Mouse (Mus musculus) cortical plate, adult 2 months (tissue): Measurements from ENCODE around the gene Rps6kc1. TPM values are rescaled to one million over a fixed set of nuclear protein-coding genes. Genes with fewer than 3 reads are reported as not detected.
"Not testable (repeated sequence)": the region's sequence is repeated elsewhere in the genome, so short reads cannot be mapped to it uniquely, and the experiment has no call there.

Experiments
- H3K27ac ChIP-seq: fragments of 200-500 bp; 2 replicates; pipeline ENCODE4 v1.5.1; 2012; ENCODE audit warnings: low read length, control low read depth, inconsistent platforms; ENCODE audit not compliant: insufficient read depth
- H3K4me1 ChIP-seq: fragments of 200-500 bp; 2 replicates; pipeline ENCODE4 v1.6.1; 2011; ENCODE audit warnings: low read length; ENCODE audit not compliant: control insufficient read depth, insufficient read depth
- H3K4me3 ChIP-seq: fragments of 200-500 bp; 2 replicates; pipeline ENCODE4 v1.5.1; 2011; ENCODE audit warnings: mild to moderate bottlenecking, low read length, control low read depth; ENCODE audit not compliant: insufficient read depth
- CTCF ChIP-seq: fragments of 200-500 bp; IDR thresholded peaks from 2 replicates; pipeline ENCODE4 v1.5.1; 2011; ENCODE audit warnings: mild to moderate bottlenecking, control low read depth, low read length; ENCODE audit not compliant: insufficient read depth; ENCODE audit errors: extremely low read depth
- POLR2A ChIP-seq: fragments of 200-500 bp; IDR thresholded peaks from 2 replicates; pipeline ENCODE4 v1.6.1; 2011; ENCODE audit warnings: mild to moderate bottlenecking, low read length, control low read depth; ENCODE audit not compliant: insufficient read depth; ENCODE audit errors: extremely low read depth
- polyA plus RNA-seq: library from polyadenylated mRNA; depleted of rRNA; stranded (reverse); fragments of >200 nt; gene quantifications from 2 replicates; pipeline ENCODE4 v1.2.3, GENCODE M21; 2012

Rps6kc1 gene
- polyA plus RNA-seq, 1 experiment = 30.7 TPM

DNA sequence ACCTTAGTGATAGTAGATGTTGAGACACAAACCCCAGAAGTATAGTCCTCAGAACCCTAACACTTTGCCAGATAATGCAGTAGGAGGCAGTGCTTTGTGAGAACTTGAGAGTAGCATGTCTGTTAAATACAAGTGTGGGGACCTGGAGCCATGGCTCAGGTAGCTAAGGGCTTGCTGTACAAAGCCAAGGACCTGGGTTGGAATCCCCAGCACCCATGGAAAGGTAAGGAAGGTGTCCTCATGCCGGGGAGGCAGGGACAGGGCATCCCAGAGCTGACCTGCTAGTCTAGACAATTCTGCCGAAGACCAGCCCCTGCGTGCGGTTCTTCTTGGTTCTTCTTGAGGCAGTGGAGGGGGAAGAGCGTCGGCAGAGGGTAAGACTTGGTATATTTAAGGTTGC is 18.6 kb upstream of the Rps6kc1 start:
- no peak overlapping the region for H3K27ac ChIP-seq
- no peak overlapping the region for H3K4me3 ChIP-seq
- H3K4me1 ChIP-seq = peaks cover 4% of the 10 kb centered on the region; the same call in 1 of the 2 replicates
- TF ChIP-seq POLR2A = no peak
- TF ChIP-seq CTCF = no peak

DNA sequence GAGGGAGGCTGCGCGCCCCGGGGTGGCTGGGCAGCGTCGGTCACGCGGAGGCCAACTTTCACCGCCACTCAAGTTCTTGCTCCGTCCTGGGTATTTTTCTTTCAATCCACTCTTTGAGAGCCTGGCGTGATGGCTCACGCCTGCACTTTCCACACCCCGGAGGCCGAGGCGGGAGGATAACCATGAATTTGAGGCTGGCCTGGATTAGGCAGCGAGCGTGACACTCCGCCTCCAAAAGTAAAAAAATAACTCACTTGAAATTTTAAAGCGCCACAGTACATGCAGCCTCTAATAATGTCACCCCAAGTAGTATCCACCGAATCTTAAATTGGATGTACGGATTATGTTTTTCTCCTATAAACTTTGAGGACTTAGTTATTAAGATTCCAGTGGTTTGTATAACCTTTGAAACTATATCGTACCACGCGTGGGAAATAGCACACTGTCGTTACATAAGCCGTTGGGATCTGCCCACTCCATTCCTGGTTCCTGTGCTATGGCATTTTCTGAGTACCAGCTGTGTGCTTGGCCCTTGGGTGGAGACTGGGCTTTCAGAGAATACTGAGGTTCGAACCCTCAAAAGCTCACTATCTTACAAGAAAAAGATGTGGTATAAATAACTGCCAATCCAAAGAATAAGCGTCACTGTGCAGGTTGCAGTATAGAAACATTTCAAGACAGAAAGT is 17.6 kb upstream of the Rps6kc1 start:
- H3K27ac ChIP-seq = peak overlapping the region; percentile 93

DNA sequence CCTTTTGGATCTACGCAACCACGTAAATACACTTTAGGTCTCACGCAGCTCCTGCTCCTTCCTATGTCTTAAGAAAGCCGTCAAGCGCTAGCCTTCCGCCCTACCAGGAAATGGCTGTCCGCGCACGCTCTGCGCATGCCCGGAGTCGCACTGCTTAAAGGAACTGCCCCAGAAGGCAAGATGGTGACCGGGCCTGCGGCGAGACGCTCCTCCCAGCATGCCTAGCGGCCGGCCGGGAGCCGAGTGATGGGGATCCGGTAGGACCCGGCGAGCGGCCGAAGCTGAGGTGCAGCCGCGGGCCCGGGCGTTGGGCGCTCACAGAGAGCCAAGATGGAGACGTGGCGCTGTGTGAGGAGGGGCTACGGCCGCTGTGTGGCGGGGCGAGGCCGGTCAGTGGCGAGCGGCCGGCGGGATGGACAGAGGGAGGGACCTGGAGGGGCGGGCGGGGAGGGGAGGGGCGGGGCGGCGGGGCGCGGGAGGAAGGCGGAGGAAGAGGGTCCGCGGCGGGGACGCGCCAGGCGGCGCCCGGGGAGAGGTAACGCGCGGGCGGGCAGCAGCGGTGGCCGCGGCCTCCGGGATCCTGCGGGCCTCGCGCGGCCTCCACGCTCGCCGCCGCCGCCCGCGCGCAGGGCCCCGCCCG is 16.9 kb upstream of the Rps6kc1 start:
- TF ChIP-seq CTCF (no peak), POLR2A (peak; percentile 90)
- peak overlapping the region; percentile 96 for H3K27ac ChIP-seq
- peak overlapping the region; percentile 96 for H3K4me3 ChIP-seq
- peaks cover 4% of the 10 kb centered on the region; the same call in 1 of the 2 replicates for H3K4me1 ChIP-seq

More for the DNA sequence above, 17.6 kb upstream of the Rps6kc1 start:
- Histone ChIP-seq H3K4me1 (peaks cover 4% of the 10 kb centered on the region; the same call in 1 of the 2 replicates), H3K4me3 (peak overlapping the region; percentile 96)
- 0 out of 2 replicates have a peak, but pooled peaks have one; percentile 33 for TF ChIP-seq POLR2A
- no peak for TF ChIP-seq CTCF

DNA sequence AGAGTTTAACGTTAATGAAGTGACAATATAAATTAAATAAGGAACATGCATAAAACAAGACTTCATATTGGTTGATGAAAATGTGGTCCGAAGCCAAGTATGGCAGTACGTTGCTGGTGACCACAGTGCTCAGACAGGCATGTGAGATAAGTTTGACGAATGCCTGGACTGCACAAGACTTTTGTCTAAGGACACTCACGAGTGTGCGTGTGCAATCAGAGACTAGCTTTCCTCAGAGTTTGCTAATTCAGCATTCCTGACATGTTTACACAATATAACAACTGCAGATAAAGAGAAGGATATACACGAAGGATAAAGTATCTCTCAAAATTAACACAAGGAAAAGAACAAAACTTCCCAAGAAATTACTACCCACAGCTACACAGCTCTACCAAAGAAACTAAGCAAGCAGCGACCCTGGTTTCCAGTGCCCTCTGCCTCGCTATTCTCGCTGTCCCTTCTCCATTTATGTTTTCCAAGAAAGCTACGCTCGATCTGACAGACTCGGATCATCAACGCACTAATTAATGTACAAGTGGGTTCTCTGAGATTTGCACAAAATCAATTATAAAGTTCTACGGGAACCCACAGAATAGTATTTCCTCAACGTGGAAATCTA is 16.3 kb upstream of the Rps6kc1 start:
- H3K27ac ChIP-seq = no peak overlapping the region
- peak overlapping the region; percentile 96 for H3K4me3 ChIP-seq
- TF ChIP-seq CTCF = no peak
- no peak for TF ChIP-seq POLR2A
- peaks cover 4% of the 10 kb centered on the region; the same call in 1 of the 2 replicates for H3K4me1 ChIP-seq

GRCm38 (mm10) chr1:190927311-190927710 is 15.7 kb upstream of the Rps6kc1 start:
- no peak for TF ChIP-seq POLR2A
- TF ChIP-seq CTCF = no peak
- Histone ChIP-seq H3K27ac (no peak overlapping the region), H3K4me3 (peak overlapping the region; percentile 96; the same call in 1 of the 2 replicates), H3K4me1 (peaks cover 4% of the 10 kb centered on the region; the same call in 1 of the 2 replicates)

GRCm38 (mm10) chr1:190924812-190925211 is 13.2 kb upstream of the Rps6kc1 start, which contains the start of gene Angel2:
TSS of gene Angel2 (plus strand) at chr1:190925112.
- not testable (repeated sequence) for H3K4me1 ChIP-seq, H3K27ac ChIP-seq, H3K4me3 ChIP-seq

- Histone ChIP-seq H3K4me3 (no peak overlapping the region), H3K4me1 (peaks cover 3% of the 10 kb centered on the region), H3K27ac (no peak overlapping the region)
- TF ChIP-seq POLR2A (no peak), CTCF (no peak)
Measured at GRCm38 (mm10) chr1:190919725-190920469, 8.3 kb upstream of the Rps6kc1 start.

- H3K27ac ChIP-seq = peak overlapping the region; percentile 83
- no peak overlapping the region for H3K4me3 ChIP-seq
- H3K4me1 ChIP-seq = peaks cover 3% of the 10 kb centered on the region
- no peak for TF ChIP-seq POLR2A
- no peak for TF ChIP-seq CTCF
Measured at GRCm38 (mm10) chr1:190918938-190919337, 7.4 kb upstream of the Rps6kc1 start.

- H3K4me3 ChIP-seq = no peak overlapping the region
- TF ChIP-seq CTCF (no peak), POLR2A (no peak)
- H3K4me1 ChIP-seq = peaks cover 4% of the 10 kb centered on the region; the same call in 1 of the 2 replicates
- H3K27ac ChIP-seq = no peak overlapping the region
Measured at GRCm38 (mm10) chr1:190912623-190913022, 1.1 kb upstream of the Rps6kc1 start.
